Mouse (Mus musculus): ENCODE data around the gene Gria3. TPM values are rescaled to one million over a fixed set of nuclear protein-coding genes. Genes with fewer than 3 reads are reported as not detected.

The Gria3 gene
- total RNA-seq (2017): 0.39 TPM in 1 of 3 replicates, not detected in the others

DNA sequence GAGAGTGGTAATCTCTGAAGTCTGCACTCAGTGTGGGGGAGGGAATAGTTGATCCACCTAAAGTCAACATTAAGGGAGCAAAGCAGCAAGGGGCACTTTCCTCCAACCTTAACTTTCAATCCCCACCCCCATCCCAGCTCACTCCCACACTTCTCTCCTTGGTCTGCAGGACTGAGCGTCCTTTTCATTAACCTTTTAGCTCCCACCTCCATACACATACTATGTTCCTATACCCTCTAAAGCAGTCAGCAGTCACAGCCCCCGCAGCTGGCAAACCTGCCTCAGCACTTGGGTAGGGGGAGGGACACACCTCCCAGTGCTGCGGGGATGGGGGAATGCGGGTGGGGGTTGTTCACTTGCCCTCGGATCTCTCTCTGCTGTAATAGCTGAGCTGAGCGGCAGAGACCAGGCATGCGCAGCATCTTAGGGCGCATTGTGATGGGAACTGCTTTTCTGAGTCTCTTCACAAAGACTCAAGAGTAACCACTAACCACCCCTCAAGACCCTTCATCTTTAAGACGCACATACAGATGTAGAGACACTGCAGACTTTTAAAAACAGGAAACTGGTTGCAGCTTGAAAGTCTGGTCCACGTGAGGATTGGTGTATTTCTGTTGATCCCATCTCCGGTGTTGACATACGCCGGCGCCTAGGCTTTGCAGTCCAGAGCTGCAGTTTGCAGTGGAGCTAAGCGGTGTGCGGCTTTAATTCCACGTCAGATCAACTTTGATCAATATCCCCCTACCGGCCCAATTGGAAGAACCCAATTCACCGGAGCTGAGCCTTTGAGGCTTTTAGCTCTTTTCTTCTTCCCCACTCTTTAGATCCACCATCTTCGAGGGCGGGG, at the start of gene Gria3:
Gria3 (plus strand) TSS at position 797 of the 847 bp plus-strand sequence.
- no peak for ATAC-seq (replicated peaks; ENCODE audit: insufficient number of reproducible peaks, low FRiP score, low TSS enrichment, poor library complexity, severe bottlenecking)

DNA sequence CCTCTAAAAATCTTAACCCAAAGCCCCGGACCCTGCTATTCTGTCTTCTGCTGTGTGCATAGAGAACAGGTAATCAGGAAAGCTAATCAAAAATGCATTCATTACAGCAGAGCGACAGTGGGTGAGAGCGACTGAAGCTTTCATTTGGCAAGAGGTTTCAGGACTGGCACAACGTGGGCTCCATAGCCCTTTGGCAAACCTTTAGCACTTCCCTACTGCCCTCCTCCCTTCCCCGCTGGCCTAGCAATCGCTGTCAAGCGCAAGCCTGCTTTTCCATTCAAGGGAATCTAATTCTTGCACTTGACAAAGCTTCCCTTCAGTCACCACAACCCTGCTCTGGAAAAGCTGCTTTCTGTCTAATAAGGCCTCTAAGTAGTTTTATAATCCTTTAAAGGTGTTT, 13.6 kb upstream of the Gria3 start:
- ATAC-seq (replicated peaks; ENCODE audit: insufficient number of reproducible peaks, low FRiP score, low TSS enrichment, poor library complexity, severe bottlenecking): no peak

DNA sequence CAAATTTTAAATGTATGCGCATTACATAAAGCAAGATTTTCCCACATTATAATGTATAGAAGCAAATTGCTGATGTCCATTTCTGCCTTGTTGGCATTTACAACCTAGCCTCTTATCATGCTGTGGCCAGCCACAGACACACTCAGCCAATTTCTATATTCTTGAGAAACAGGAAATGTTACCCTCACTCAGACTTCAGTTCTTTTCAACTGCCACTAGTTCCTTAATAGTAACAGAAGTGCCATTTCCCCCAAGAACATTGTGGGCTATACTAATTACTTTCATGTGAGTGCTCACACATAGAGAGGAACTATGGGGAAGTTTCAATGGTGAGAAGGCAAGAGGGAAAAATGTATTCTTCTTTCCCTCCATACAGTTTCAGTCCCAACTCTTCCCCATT, 11.6 kb upstream of the Gria3 start:
- ATAC-seq (replicated peaks; ENCODE audit: insufficient number of reproducible peaks, low FRiP score, low TSS enrichment, poor library complexity, severe bottlenecking): no peak

DNA sequence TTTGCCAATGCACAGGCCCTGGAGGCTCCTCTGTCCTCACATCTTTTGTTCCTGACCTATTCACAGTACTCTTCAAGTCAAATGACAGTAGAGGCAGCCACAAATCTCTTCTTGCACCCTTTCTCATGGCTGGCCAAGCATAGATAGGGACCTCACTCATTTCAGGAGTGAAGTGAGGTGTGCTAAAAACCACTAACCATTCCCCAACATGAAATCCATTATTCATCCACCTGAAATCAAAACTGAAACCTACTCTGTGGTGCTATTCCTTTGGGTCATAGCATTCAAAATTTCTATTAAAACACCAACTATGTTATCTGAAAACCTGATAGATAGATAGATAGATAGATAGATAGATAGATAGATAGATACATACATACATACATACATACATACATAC, 2.2 kb upstream of the Gria3 start:
- no peak for ATAC-seq (replicated peaks; ENCODE audit: insufficient number of reproducible peaks, low FRiP score, low TSS enrichment, poor library complexity, severe bottlenecking)

DNA sequence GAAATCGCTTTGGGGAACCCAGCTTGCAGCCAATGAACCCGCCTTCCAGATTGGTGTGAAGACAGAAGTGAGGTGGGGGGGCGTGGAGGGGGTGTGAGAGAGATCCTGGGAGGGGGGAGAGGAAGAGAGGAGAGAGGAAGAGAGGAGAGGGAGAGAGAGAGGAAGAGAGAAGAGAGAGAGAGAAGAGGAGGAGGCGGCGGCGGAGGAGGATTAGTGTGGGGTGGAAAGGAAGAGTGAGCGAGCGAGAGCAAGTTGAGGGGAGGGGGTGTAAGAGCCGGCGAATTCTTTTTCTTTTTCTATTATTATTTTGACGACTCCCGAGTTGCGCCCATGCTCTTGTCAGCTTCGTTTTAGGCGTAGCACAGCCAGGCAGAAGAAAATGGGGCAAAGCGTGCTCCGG, 532 bp downstream of the Gria3 start:
- ATAC-seq (replicated peaks; ENCODE audit: insufficient number of reproducible peaks, low FRiP score, low TSS enrichment, poor library complexity, severe bottlenecking): no peak

DNA sequence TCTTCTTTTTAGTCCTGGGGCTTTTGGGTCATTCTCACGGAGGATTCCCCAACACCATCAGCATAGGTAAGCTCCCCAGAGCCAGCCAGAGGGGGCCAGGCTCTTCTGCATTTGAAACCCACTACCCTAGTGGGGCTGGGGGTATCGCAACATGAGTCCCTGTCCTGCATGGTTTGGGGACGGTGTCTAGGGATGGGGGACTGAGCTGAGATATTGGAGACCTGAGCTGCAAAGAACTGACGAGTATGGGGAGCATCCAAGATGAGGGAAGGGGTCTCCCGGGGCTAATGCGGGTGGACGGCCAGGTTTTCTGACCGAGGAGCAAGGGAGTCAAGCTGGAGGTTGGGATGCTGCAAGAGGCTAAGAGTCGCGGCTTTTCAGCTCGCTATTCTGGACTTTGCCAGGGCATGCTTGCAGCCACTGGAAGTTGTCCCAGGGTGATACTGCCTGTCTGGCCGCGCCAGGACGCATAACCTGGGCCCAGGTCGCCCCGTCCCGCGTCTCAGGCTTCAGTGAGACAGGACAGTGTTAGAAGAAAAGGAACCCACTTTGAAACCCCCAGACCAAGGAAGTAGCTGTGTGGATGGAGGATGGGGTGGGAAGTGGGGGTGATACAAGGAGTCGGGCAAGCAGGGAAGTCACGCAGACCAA, 1.1 kb downstream of the Gria3 start:
- no peak for ATAC-seq (replicated peaks; ENCODE audit: insufficient number of reproducible peaks, low FRiP score, low TSS enrichment, poor library complexity, severe bottlenecking)

DNA sequence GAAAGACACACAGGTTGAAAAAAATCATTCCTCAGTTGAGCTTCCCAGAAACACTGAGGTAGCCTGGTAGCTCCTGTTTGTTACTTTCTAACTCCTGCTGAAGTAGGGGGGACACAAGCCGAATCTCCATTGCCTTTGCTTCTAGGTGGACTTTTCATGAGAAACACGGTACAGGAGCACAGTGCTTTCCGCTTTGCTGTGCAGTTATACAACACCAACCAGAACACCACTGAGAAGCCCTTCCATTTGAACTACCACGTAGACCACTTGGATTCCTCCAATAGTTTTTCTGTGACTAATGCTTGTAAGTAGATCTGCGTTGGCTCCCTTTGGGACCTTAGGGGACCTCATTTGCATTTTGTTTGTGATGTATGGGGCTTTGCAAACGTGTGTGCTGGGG, 2.0 kb downstream of the Gria3 start:
- no peak for ATAC-seq (replicated peaks; ENCODE audit: insufficient number of reproducible peaks, low FRiP score, low TSS enrichment, poor library complexity, severe bottlenecking)

DNA sequence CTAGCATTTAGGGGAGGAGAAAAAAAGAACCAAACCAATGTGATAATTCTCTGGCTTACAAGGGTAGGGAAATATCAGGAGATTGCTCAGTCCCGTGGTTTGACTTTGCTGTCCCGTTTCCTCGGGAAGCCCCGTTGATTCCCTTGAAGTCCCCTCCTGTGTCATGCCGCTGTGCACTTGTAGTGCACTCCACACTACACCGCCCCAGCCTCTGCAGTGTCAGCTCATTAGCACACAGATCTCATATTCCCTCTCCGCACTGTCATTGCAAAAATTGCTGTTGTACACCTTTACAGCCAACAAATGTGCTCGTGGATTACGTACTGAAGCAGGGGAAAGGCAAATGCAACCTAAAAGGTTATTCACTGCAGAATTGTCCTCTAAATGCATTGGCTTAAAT, 5.6 kb downstream of the Gria3 start:
- ATAC-seq (replicated peaks; ENCODE audit: insufficient number of reproducible peaks, low FRiP score, low TSS enrichment, poor library complexity, severe bottlenecking): no peak

DNA sequence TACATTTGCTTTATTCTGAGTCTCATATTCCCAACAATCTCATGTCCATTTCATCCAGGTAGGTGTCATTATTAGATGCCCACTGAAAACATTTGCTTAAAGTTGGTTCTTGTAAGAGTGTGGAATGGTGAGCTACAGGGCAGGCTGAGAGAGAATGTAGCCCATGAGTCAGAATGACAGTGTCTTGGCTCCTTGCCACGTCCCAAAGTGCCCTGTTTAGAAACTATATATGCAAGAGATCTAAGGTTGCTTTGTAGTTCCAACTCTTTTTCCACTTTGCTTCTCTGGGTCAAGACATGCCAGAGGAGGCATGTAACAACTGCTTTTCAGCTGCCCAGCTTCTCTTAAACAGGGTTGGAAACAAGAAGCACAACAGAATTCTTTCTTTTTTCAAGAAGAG, 9.1 kb downstream of the Gria3 start:
- ATAC-seq (replicated peaks; ENCODE audit: insufficient number of reproducible peaks, low FRiP score, low TSS enrichment, poor library complexity, severe bottlenecking): no peak

DNA sequence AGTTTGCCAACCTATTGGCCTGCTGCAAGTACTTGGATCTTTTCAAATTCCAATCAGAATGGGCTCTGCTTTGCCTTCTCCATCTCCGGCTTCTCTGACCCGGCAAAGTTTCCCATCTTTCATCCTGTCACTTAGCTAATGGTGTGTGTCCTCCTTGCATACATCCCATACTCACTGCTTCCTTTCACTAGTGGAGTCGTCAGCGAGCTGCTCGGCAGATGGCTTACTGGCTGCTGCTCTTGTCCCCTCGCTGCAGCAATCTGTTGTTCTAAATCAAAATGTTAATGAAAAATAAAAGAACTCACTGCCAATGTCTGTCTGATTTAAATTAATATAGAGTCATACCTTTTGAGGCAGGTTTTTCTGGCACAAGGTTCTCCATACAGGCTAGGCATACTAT, 25.0 kb downstream of the Gria3 start:
- ATAC-seq (replicated peaks; ENCODE audit: insufficient number of reproducible peaks, low FRiP score, low TSS enrichment, poor library complexity, severe bottlenecking): no peak

DNA sequence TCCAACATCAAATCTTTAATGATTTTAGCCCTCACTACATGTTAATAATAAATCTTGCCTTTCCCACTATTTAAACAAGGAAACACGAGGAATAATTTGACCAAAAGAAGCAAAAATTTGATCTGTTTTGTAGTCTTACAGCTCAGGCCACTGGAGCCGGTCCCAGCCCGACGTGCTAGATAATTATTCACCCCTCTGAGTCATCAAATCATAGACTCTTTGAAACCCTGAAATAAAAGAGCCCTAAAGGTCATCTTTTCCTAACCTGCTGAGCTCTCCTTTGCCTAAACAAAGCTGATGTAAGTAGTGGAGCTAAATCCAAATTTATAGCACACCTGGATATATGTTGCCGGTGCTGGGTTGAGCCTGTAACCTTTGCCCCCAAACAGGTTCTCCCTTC, 27.4 kb downstream of the Gria3 start:
- ATAC-seq (replicated peaks; ENCODE audit: insufficient number of reproducible peaks, low FRiP score, low TSS enrichment, poor library complexity, severe bottlenecking): no peak

DNA sequence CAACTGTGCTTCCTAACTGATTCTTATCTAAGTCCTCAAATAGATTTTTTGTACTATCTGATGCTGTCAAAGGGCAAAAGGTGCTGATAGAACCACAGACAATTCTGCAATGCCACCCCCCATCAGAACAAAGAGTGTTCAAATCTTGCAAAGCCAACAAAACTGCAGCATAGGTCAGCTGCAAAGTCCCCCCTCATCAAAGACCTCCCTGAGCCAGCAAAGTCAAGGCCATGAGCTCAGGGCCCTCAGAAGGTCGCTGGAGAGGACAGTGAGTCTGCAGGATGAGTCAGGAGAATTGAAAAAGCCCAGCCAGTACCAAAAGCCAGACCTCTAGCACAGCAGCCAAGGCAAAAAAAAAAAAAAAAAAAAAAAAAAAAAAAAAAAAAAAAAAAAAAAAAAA, 34.9 kb downstream of the Gria3 start:
- no peak for ATAC-seq (replicated peaks; ENCODE audit: insufficient number of reproducible peaks, low FRiP score, low TSS enrichment, poor library complexity, severe bottlenecking)

DNA sequence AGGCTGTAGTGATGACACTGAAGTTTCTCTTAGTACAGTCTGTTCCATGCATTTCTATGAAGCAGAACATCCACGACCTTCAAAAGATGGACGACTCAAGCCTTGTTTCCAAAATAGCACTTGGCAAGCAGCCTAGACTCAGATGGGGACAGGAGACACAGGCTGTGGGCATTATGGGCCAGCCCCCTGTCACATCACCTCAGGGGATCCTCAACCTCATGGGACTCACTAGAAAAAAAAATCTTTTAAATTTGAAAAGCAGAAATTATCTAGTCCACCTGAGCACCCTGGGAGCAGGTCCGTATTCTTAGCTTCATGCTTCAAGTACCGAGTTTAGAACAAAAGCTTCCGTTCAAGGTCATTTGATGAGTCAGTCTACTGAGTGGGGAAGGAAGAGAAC, 38.2 kb downstream of the Gria3 start:
- no peak for ATAC-seq (replicated peaks; ENCODE audit: insufficient number of reproducible peaks, low FRiP score, low TSS enrichment, poor library complexity, severe bottlenecking)

DNA sequence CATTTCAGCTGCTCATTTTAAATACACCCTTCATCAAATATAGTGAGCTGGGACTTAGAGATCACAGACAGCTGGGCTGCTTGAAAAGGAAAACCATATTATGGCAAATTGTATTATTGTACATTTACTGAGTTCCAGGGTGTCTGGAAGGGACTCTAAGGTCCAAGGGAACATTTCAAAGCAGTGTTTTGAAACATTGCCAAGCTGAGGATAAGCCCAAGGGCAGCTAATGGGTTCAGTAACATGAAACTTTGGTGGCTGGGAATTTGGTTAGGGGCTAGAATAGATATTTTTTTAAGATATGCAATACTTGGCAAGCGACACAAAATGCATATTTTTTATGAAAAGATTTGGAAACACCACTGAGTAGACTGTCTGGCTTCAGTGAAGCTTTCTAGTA, 48.2 kb downstream of the Gria3 start:
- no peak for ATAC-seq (replicated peaks; ENCODE audit: insufficient number of reproducible peaks, low FRiP score, low TSS enrichment, poor library complexity, severe bottlenecking)

DNA sequence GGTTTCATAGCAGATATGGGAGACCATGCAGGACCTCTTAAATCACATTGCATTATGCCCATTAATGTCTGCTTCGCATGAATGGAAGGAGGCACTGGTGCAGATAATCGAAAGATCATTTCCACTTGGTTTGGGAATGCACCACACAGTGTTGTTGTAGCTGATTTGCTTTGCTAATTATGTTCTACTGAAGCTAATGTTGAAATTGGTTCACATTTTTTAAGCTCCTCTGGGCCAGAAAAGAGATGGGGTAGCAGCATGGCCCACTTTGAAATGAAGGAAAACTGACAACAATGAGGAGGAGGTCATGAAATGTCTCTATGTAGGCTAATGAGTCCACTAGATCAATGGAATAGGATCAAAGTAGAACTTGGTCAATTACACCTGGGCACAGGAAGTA, 76.8 kb downstream of the Gria3 start:
- no peak for ATAC-seq (replicated peaks; ENCODE audit: insufficient number of reproducible peaks, low FRiP score, low TSS enrichment, poor library complexity, severe bottlenecking)

DNA sequence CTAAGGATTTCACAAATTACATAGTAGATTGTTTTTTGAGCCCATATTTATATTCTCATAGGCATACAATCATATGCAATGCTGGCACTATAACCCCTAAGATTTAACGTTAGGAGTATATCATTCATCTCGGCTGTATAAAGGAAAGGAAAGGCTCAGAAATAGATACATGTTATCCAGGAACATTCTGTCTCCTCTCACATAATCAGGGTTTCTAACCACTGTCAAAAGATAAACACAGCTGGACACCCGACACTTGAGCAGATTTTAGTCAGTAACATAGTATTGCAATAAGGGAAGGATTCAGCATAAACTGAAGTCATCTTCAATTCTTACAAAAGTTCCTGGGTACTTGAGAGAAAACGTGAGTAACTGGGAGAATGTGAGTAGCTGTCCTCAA, 95.9 kb downstream of the Gria3 start:
- no peak for ATAC-seq (replicated peaks; ENCODE audit: insufficient number of reproducible peaks, low FRiP score, low TSS enrichment, poor library complexity, severe bottlenecking)

DNA sequence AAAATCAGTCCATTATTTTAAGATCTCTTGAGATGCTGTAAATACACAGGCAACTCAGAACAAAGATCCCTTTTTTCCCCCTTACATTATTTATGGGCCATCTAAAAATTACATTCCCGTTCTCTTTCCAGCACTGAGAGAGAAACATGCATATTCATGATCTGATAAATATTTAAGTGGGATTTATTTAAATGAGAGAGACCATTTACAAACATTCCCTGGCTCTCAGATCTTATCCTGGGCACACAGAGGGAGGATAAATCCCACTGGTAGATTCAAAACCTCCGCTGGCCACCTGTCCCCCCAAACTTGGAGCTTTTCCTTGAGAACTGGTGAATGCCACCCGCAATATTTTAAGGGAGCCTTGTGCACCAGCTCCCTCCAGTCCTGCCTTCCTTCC, 104.7 kb downstream of the Gria3 start:
- ATAC-seq (replicated peaks; ENCODE audit: insufficient number of reproducible peaks, low FRiP score, low TSS enrichment, poor library complexity, severe bottlenecking): no peak

DNA sequence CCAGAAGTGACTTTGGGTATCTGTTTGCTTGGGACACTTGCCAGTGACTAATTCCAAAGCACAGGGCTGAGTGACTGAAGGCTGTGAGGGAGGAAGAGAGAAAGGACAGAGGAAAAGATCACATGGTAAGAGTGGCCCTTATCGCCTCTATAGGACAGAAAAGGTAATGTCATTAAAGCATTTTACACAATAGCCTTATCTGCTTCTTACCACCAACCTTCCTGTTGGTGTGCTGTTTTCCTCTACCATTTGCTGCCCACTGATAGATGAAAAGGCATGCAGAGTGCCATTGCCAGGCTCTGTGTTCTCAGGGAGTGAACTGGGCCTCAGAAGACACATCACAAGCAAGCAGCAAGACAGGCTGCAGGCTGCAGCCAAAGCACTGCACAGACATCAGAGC, 107.3 kb downstream of the Gria3 start:
- no peak for ATAC-seq (replicated peaks; ENCODE audit: insufficient number of reproducible peaks, low FRiP score, low TSS enrichment, poor library complexity, severe bottlenecking)

DNA sequence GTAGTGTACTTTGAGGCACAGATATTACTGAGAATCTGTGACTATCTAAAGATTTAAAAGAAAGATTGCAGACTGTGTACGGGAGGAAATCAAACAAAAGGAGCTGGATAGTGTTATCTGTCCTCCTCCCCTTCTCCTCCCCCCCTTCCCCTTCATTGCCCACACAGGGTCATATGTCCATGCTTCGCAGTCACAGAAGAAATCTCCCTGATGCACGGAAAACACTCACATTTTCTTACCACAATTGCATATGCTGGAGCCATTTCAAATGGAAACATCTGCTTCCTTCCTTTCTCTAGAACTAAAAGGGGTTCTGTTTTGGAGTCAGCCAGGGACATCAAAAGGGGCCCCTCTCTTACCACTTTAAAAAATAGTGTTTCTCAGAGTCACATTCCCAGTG, 114.3 kb downstream of the Gria3 start:
- ATAC-seq (replicated peaks; ENCODE audit: insufficient number of reproducible peaks, low FRiP score, low TSS enrichment, poor library complexity, severe bottlenecking): no peak

DNA sequence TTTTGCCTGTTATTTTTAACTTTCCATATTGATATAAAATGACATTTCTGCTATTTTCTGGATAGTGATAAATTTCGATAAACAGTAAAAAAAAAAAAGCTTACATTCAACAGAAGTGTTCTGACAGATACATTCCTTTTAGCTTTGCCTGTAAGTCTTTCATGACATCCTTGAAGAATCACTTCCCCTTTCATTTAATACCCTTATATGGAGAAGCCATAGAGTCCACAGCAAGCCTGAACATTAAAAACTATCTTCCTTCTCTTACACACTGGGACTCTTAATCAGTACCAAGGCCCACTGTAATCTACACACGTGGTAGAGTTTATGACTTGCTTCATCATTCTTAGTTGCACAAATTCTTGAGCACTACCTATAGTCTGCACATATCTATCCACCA, 131.9 kb downstream of the Gria3 start:
- no peak for ATAC-seq (replicated peaks; ENCODE audit: insufficient number of reproducible peaks, low FRiP score, low TSS enrichment, poor library complexity, severe bottlenecking)

Measured in monocyte, adult 5-6 weeks (primary cell).